Mouse (Mus musculus): Measurements from ENCODE around the gene Atg4d. TPM values are rescaled to one million over a fixed set of nuclear protein-coding genes. Genes with fewer than 3 reads are reported as not detected.
"Not testable (repeated sequence)": the region's sequence is repeated elsewhere in the genome, so short reads cannot be mapped to it uniquely, and the experiment has no call there.

The Atg4d gene
- polyA plus RNA-seq, 1 experiment from 2014 or later, result 42.7 TPM

DNA sequence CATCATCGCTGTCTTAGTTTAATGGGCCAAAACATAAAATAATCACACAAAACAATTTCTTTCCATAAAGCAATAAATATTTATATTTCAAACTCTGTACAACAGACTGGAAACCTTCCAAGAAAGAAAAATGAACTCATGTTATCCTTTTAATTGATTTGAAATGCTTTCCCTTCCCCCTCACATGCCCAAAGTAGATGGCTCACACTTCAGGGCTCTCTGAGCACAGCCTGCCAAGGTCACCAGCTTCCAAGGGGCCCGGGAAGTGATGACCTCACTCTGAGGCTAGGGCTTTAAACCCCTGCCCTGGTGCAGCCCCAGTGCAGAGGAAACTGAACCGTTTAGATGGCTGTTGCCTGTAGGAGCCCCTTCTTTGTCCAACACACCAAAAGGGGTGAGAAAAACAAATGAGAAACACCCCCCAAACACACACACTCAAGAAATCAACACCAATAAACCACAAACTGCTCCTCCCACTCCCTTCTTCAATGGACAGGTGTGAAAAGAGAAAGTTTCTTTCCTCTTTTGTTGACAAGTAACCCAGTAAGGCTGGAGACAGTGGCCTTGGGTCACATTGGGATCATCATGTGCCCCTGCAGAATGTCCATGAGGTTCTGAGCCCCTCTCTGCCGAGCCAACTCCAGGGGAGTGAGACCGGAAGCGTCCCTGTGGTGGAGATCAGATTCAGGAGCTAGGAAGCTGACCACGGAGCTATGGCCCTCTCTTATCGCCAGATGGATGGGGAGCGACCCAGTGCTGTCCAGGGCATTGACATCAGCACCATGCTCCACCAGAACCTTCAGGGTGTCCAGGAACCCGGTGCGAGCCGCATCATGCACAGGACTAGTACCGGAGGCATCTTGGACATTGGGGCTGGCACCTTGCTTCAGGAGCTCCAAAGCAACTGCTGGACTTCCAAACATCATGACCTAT lies 23.6 kb downstream of the Atg4d start:
- ChIA-PET CTCF (no interaction called here), POLR2A (no interaction called here)
- no peaks in the 10 kb centered on the region for H3K27me3 ChIP-seq
- no peak for ATAC-seq
- no peak for DNase-seq (ENCODE audit: low read depth, low spot score)
- in situ Hi-C loops (cut with MboI; ENCODE audit: low pct_unique_long_range_greater_than_20kb), result no loop called here
- no peak for TF ChIP-seq CTCF (IDR thresholded peaks at IDR 0.05)

DNA sequence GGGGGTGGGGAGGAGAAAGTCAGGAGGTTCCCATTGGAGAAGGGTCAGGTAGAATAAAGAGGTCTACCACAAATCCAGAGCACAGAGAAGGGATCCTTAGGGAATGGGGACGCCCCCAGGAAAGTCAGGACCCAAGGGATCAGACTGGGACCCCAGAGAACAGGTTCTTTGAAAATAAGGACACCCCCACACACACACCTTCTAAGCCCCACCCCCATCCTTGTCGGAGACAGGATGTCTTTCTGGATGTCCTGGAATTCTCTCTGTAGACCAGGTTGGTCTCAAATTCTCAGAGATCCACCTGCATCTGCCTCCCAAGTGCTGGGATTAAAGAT lies 24.2 kb downstream of the Atg4d start:
- CTCF ChIA-PET, result no interaction called here
- TF ChIP-seq CTCF (IDR thresholded peaks at IDR 0.05), result no peak
- in situ Hi-C loops (cut with MboI; ENCODE audit: low pct_unique_long_range_greater_than_20kb), result no loop called here
- no peak for DNase-seq (ENCODE audit: low read depth, low spot score)
- no peaks in the 10 kb centered on the region for H3K27me3 ChIP-seq
- ATAC-seq, result no peak
- POLR2A ChIA-PET, result no interaction called here

DNA sequence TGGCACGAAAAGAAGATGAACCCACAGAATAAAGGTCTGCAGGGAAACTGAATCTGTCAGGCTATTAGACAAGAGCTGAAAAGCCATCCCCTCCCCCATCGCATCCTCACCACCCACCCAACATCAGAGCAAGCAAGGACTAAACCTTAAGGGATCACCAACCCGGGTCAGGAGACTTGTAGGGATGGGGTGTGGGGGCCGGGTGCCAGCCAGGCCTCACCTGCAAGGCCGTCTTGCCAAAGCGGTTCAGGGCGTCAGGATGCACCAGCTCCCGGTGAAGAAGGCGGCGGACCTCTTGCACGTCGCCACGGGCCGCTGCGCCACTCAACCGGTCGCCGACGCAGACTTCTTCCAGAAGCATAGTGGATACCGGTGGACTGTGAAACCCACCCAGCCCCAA lies 25.5 kb downstream of the Atg4d start:
- ATAC-seq, result peak; percentile 3
- in situ Hi-C loops (cut with MboI; ENCODE audit: low pct_unique_long_range_greater_than_20kb), result no loop called here
- no peak for TF ChIP-seq CTCF (IDR thresholded peaks at IDR 0.05)
- ChIA-PET CTCF (interaction anchor here (0.8 to 1.6 kb wide), 3 partner anchors 23 to 121 kb away, joined by 3 to 6 read pairs (median 4); no protein-coding TSS in a partner anchor), POLR2A (interaction anchor here (0.8 kb wide), 1 partner anchor 11 kb away, joined by 3 read pairs; no protein-coding TSS in a partner anchor)
- DNase-seq (ENCODE audit: low read depth, low spot score), result no peak
- no peaks in the 10 kb centered on the region for H3K27me3 ChIP-seq

DNA sequence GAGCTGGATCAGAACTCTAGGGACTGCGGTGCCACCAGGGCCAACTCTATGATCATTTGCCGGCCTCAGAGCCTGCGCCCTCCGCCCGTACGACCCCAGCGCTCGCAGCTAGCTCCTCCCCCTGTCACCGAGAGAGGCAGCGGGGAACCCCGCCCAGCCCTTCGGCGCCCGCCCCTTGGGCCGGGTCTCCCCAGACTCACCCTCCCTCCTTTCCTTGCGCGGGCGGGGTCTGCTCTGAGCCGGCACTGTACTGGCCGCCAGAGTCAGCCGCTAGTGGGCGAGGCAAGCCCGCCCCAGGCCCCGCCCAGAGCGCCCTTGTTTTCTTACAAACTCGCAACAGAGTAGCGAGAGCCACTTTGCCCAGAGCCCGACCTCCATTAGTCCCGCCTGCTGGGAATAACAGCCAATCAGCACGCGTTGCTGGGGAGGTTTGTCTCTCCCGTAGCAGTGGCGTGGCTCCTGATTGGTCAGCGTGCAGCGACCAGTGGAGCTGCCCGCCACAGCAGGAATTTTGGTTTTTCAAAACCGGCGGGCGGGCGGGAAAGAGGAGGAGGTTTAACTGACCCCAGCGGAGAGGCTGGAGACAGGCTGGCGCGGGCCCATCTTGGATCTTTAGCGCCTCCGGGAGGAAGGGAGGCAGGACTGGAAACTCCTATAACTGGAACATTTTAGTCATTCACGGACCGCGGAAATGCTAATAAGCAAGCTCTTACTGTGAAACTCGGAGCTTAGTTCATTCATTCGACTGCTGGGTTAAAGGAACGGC lies 26.1 kb downstream of the Atg4d start, which contains the start of gene Cdkn2d:
Gene Cdkn2d, minus strand, starts transcription at position 386 of the 766 bp plus-strand sequence.
- no peak for TF ChIP-seq CTCF (IDR thresholded peaks at IDR 0.05)

DNA sequence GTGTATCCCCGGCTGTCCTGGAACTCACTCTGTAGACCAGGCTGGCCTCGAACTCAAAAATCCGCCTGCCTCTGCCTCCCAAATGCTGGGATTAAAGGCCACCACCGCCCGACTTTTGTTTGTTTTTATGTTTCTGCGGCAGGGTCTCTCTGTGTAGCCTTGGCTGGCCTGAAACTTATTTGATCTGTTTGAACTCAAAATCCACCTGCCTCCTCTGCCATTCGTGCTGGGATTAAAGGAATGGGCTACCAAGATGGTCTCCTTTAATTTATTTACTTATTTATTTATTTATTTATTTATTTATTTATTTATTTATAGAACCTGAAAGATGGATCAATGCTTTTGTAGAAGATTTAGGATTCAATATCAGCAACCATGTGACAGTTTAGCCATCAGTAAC lies 26.8 kb downstream of the Atg4d start:
- ChIA-PET CTCF (interaction anchor here (1.3 to 1.6 kb wide), 3 partner anchors 19 to 122 kb away, joined by 3 to 6 read pairs (median 4); no protein-coding TSS in a partner anchor), POLR2A (interaction anchor here (1.2 kb wide), 1 partner anchor 53 kb away, joined by 4 read pairs; the partner anchor contains the start of gene Keap1)
- ATAC-seq; DNase-seq (ENCODE audit: low read depth, low spot score); H3K27me3 ChIP-seq; in situ Hi-C loops (cut with MboI; ENCODE audit: low pct_unique_long_range_greater_than_20kb): not testable (repeated sequence)

More for the DNA sequence above, 26.1 kb downstream of the Atg4d start, which contains the start of gene Cdkn2d:
- ChIA-PET CTCF (interaction anchor here (0.8 to 1.6 kb wide), 4 partner anchors 20 to 122 kb away, joined by 3 to 6 read pairs (median 4); no protein-coding TSS in a partner anchor), POLR2A (interaction anchor here (0.6 to 1.2 kb wide), 2 partner anchors 8 to 52 kb away, joined by 4 read pairs; partner anchors contain the start of gene Keap1)
- DNase-seq (ENCODE audit: low read depth, low spot score), result peak; percentile 99
- no peaks in the 10 kb centered on the region for H3K27me3 ChIP-seq
- in situ Hi-C loops (cut with MboI; ENCODE audit: low pct_unique_long_range_greater_than_20kb), result no loop called here
- ATAC-seq, result peak; percentile 90

DNA sequence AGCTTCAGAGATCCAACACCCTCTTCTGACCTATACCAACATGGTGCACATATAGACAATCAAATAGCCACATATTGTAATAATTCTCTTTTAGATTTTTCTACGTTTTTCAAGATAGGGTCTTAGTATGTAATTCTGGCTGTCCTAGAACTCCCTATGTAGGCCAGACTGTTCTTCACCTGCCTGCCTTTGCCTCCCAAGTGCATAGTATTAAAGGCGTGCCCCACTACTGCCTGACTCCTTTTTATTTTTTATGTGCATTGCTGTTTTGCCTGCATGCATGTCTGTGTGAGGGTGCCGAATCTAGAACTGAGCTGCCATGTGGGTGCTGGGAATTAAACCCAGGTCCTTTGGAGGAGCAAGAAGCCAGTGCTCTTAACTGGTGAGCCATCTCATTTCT lies 27.2 kb downstream of the Atg4d start:
- no peak for TF ChIP-seq CTCF (IDR thresholded peaks at IDR 0.05)
- DNase-seq (ENCODE audit: low read depth, low spot score), result no peak
- in situ Hi-C loops (cut with MboI; ENCODE audit: low pct_unique_long_range_greater_than_20kb), result no loop called here
- POLR2A ChIA-PET, result no interaction called here
- CTCF ChIA-PET, result interaction anchor here (1.3 kb wide), 1 partner anchor 19 kb away, joined by 3 read pairs; no protein-coding TSS in a partner anchor
- no peak for ATAC-seq
- no peaks in the 10 kb centered on the region for H3K27me3 ChIP-seq

DNA sequence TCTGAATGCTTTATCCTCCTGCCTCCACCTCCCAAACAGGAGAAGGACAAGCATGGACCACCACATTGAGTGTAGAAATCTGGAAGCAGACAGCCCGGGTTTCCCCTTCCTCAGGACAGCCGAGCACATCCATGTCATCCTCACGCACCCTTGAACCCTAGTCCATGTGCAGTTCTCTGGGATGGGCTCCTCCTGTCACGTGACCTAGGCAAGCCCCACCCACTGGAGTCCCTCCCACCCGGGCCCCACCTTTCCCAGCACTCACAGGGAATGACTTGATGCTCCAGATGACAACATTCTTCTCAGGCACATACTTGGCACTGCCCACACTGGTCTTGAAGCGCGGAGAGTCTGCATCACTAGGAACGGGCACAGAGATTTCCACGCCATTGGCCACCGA lies 33.9 kb downstream of the Atg4d start:
- ATAC-seq, result no peak
- ChIA-PET CTCF (no interaction called here), POLR2A (no interaction called here)
- DNase-seq (ENCODE audit: low read depth, low spot score), result no peak
- no peak for TF ChIP-seq CTCF (IDR thresholded peaks at IDR 0.05)
- no peaks in the 10 kb centered on the region for H3K27me3 ChIP-seq
- in situ Hi-C loops (cut with MboI; ENCODE audit: low pct_unique_long_range_greater_than_20kb), result no loop called here

DNA sequence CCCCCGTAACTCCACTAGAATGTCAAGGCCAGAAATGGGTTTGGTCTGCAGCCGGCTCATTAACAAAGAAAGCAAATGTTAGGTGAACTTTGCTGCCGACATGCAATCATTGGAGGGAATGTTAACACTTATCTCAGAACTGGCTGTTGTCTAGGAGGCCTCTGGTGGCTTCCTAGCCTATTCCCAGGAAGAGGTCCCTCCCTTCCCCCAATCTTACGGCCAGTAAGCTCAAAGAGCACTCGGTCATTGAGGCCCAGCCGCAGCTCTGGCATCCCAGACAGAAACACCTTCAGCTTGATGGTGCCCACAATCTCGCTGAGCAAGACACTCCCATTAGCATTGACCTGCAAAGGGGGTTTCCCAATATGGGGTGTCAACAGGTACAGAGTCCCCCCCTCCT lies 40.0 kb downstream of the Atg4d start:
- ATAC-seq, result no peak
- in situ Hi-C loops (cut with MboI; ENCODE audit: low pct_unique_long_range_greater_than_20kb), result no loop called here
- TF ChIP-seq CTCF (IDR thresholded peaks at IDR 0.05), result no peak
- CTCF ChIA-PET, result interaction anchor here (1.4 to 3.4 kb wide), 2 partner anchors 15 to 52 kb away, joined by 3 to 11 read pairs; partner anchors contain the start of gene Slc44a2
- POLR2A ChIA-PET, result no interaction called here
- no peaks in the 10 kb centered on the region for H3K27me3 ChIP-seq
- no peak for DNase-seq (ENCODE audit: low read depth, low spot score)

DNA sequence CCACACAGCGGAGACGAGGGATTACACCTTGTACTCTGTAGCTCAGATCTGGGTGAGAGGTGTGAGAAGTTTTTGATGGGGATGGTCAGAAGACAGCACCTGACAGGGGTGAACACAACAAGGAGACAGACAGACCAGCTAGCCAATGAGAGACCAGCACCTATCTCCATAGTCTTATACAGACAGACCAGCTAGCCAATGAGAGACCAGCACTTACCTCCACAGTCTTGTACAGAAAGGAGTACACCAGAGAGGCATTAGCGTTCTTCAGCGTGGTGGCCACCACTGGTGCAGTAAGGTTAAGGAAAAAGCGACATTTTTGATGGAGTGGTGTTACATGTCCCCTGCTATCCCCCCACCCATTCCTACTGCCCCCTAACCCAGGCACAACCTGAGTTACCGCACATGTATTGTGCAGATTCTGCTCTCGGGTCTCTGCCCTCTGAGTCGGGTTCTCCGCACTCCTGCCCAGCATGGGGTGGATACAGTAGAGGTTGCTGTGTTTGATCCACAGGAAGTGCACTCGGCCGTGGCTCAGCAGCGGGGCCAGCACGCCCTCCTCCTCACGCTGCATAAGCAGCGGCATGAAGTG lies 44.2 kb downstream of the Atg4d start:
- no peak for TF ChIP-seq CTCF (IDR thresholded peaks at IDR 0.05)
- in situ Hi-C loops (cut with MboI; ENCODE audit: low pct_unique_long_range_greater_than_20kb), result no loop called here
- ChIA-PET POLR2A (no interaction called here), CTCF (interaction anchor here (4.5 kb wide), 1 partner anchor 47 kb away, joined by 42 read pairs; no protein-coding TSS in a partner anchor)
- ATAC-seq (no peak), DNase-seq (ENCODE audit: low read depth, low spot score) (no peak)
- no peaks in the 10 kb centered on the region for H3K27me3 ChIP-seq

DNA sequence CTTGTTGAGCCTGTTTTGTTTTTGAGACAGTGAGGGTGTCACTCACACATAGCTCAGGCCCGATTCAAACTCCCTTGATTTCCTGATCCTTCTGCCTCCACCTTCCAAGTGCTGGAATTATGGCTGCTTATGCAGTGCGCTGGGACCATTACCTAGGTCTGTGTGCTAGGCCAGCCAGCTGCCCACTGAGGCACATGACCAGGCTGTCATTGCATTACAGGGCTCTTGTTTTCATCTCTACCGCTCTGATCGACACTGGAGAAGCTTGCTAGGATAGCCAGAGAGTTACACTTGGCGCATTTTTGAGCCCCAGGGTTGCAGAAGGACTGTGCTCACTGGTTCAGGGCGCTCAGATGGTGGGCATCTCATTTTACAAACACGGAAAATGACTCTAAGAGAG lies 46.6 kb downstream of the Atg4d start:
- no peak for TF ChIP-seq CTCF (IDR thresholded peaks at IDR 0.05)

More for the DNA sequence above, 46.6 kb downstream of the Atg4d start:
- in situ Hi-C loops (cut with MboI; ENCODE audit: low pct_unique_long_range_greater_than_20kb), result loop anchor here (5.0 kb wide), 1 partner anchor 96 kb away; no protein-coding TSS in a partner anchor
- DNase-seq (ENCODE audit: low read depth, low spot score), result no peak
- ChIA-PET CTCF (interaction anchor here (0.6 to 4.5 kb wide), 5 partner anchors 19 to 70 kb away, joined by 3 to 42 read pairs (median 3); partner anchors contain the start of gene Cdkn2d), POLR2A (no interaction called here)
- ATAC-seq, result no peak
- no peaks in the 10 kb centered on the region for H3K27me3 ChIP-seq

Data from Patski (cell line).